Mouse (Mus musculus) MEL (cell line): ENCODE measurements at regions not wholly inside any gene's neighbourhood (a gene's known extent, or its start where the extent isn't known, plus 50 kb on each side); places are given as distances from the start of the nearest gene placed in this dataset.

ENCODE experiments used
- CTCF ChIP-seq, 3 experiments: IDR thresholded peaks in 2 of 3; conservative IDR thresholded peaks in 1 of 3; 2 replicates each; pipeline ENCODE4 v1.5.1; 2011 to 2012; ENCODE audit warnings: low read length in 3 of 3, low read depth in 2 of 3, mild to moderate bottlenecking in 2 of 3, improper control_type of control experiment in 1 of 3, inconsistent platforms in 1 of 3, mixed read lengths in 1 of 3, moderate library complexity in 1 of 3; ENCODE audit not compliant: control insufficient read depth in 1 of 3, insufficient read depth in 1 of 3, poor library complexity in 1 of 3, severe bottlenecking in 1 of 3
- E2F4 ChIP-seq: IDR thresholded peaks from 2 replicates; pipeline ENCODE4 v1.6.1; 2011; ENCODE audit warnings: low read depth, low read length, improper control_type of control experiment, borderline replicate concordance
- MAZ ChIP-seq: IDR thresholded peaks from 2 replicates; pipeline ENCODE4 v1.6.1; 2012; ENCODE audit warnings: low read depth, mild to moderate bottlenecking, inconsistent platforms, low read length, improper control_type of control experiment
- MEF2A ChIP-seq: IDR thresholded peaks from 2 replicates; pipeline ENCODE4 v1.6.1; 2014; ENCODE audit warnings: low read depth, mild to moderate bottlenecking, inconsistent platforms, low read length, improper control_type of control experiment; ENCODE audit not compliant: poor library complexity, insufficient replicate concordance, severe bottlenecking; ENCODE audit errors: extremely low read depth
- POLR2A ChIP-seq, 2 experiments: IDR thresholded peaks; 2 replicates each; pipeline ENCODE4 v1.6.1; 2011 to 2012; ENCODE audit warnings: low read length in 2 of 2, mild to moderate bottlenecking in 2 of 2, control low read depth in 1 of 2, improper control_type of control experiment in 1 of 2, low read depth in 1 of 2, moderate library complexity in 1 of 2; ENCODE audit not compliant: control insufficient read depth in 1 of 2, insufficient read depth in 1 of 2, poor library complexity in 1 of 2
- POLR2AphosphoS2 ChIP-seq: IDR thresholded peaks from 2 replicates; pipeline ENCODE4 v1.6.1; 2011; ENCODE audit warnings: low read length, improper control_type of control experiment

DNA sequence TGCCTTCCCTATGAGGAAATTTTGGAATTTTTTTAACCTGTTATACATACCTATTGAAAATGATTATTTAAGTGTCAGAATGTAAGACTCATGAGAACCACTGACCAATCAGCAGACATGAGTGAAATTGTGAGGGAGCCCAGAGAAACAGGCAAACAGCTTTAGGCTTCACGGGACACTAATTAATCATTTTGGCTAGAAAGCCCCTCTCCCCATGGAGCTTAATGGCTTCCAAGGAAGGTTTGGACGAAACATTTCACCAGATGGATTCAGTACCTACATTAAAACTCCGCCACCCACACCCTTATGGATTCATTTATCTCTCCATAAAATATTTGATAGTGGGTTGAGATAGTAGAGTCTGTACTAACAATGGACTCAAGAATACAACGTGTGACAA, 95.2 kb downstream of the Rpl36a-ps1 start:
- no peak for TF ChIP-seq MAZ
- no peak for TF ChIP-seq MEF2A
- no peak for TF ChIP-seq POLR2A (IDR thresholded peaks at IDR 0.05; ENCODE audit: control insufficient read depth in 1 of 2, insufficient read depth in 1 of 2, low read depth in 1 of 2, low read length in 2 of 2, poor library complexity in 1 of 2)
- no peak for TF ChIP-seq POLR2AphosphoS2
- no peak for TF ChIP-seq CTCF (IDR thresholded peaks at IDR 0.05 in 2 of 3, conservative IDR thresholded peaks at IDR 0.05 in 1 of 3; ENCODE audit: control insufficient read depth in 1 of 3, insufficient read depth in 1 of 3, low read depth in 2 of 3, low read length in 3 of 3, poor library complexity in 1 of 3, severe bottlenecking in 1 of 3)
- no peak for TF ChIP-seq E2F4
